Mouse (Mus musculus): ENCODE results near the gene Ptprh.

DNA sequence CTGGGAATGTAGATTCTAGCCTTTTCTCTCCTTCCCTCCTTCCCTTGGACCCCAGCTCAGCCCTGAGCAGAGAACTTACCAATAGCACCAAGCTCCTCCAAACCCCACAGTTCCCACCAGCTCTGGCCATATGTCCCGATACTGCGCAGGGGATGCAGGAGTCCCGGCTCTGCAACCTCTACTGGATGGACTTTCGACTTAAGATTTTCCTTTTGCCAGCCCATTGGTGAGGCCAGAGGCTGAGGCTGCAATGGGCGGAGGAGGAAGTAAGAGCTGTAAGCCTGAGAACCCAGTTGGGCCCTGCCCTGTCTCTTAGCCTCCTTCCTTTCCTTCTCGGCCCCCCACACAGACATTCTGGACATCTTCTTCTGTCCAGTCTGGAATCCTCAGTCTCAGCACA lies 872 bp downstream of the Ptprh start:
- TF ChIP-seq POLR2A (IDR thresholded peaks at IDR 0.05; ENCODE audit: borderline replicate concordance, extremely low read depth, low read depth, low read length), result no peak
- no peak for TF ChIP-seq CTCF (IDR thresholded peaks at IDR 0.05; ENCODE audit: insufficient read depth, low read length)

All from lung, adult 2 months (tissue).